Mouse (Mus musculus) heart, postnatal 36 days (tissue): Measurements from ENCODE around the gene Mrpl24. TPM values are rescaled to one million over a fixed set of nuclear protein-coding genes. Genes with fewer than 3 reads are reported as not detected.
"Not testable (repeated sequence)": the region's sequence is repeated elsewhere in the genome, so short reads cannot be mapped to it uniquely, and the experiment has no call there.

Source experiments
- DNase-seq, 2 experiments: peaks; one replicate each; pipeline ENCODE4 v3.0.0; 2021 to 2022
- intact Hi-C: fragments of 180-260 bp; cut with DNase I; formaldehyde crosslinking; loops from one replicate; pipeline ENCODE4 v1.15.1; 2025
- total RNA-seq, 2 experiments: library from RNA; stranded (reverse); gene quantifications; 2 replicates each; pipeline ENCODE4 v1.2.3; 2021

The Mrpl24 gene
- 10 to 100 TPM; 69.5 to 75.1 TPM for total RNA-seq

DNA sequence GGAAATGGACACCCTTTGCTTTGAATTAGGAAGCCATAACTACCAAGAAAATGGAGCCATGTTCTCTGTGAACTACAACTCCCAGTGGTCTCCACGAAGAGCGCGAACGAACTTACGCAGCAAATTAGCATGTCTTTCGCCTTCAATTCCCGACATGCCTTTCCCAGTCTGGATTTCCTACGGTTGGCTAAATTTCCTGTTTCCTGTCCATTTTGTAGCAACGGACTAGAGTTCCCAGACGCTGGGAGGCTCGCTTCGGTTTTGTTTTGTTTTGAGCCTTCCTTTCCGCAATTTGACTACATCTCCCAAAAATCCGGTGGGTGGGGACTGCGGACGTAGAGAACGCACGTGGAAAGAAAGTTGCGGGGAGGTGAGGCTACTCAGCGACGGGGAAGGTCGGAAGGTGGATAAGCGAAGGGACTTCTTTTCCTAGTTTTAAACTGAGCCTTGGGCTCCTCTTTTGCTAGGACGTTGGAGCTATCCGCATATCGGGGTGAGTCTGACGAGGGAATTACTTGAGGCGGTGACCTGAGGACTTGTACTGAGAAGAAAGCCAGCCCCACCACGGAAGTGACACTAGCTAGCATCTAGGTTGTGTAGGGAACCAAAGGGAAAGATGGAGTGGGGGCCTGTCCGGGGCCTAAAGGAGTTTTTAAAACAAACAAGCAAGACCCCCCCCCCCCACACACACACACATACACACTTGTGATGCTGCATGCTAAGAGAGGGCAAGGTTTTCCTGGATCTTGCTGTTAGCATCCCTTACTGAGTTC is at the start of gene Mrpl24:
Mrpl24 (plus strand) TSS at position 171 of the 773 bp plus-strand sequence.
- peak; percentile 70 to 74 for DNase-seq
- intact Hi-C loops = loop anchor here (1.0 kb wide), 1 partner anchor 34 kb away; the partner anchor contains the start of gene Prcc

GRCm38 (mm10) chr3:87877730-87878129 is 41.6 kb upstream of the Mrpl24 start:
- intact Hi-C loops = no loop called here
- no peak for DNase-seq

- intact Hi-C loops = no loop called here
- no peak for DNase-seq
Observed at GRCm38 (mm10) chr3:87884291-87884690, 35.0 kb upstream of the Mrpl24 start.

DNA sequence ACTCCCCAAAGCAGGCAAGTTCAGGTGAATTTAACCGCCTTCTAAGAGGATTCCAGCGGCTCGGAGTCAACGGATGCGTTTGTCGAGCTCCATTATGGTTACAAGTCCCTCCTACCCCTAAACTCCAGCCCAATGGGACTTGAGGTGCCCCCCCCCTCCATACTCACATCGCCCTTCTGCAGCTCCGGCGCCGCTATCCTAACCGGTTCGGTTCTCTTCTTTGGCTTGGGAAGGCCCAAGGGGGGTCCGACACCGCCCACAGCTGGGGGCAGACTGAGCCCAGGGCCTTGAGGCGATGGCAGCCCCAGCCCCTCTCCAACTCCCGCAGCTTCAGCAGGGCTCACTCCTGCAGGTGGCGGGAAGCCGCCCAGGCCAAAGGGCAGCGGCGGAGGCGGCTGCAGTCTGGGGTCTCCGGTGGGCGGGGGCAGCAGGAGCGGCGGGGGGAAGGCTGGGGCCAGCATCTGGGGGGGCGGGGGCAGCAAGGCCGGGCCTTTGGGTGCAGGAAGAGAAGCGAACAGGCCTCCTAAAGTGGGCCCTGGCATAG is 34.5 kb upstream of the Mrpl24 start:
- DNase-seq = peak in 1 of 2 experiments; percentile 24
- intact Hi-C loops = loop anchor here (1.0 kb wide), 1 partner anchor 35 kb away; the partner anchor contains the start of gene Mrpl24

DNA sequence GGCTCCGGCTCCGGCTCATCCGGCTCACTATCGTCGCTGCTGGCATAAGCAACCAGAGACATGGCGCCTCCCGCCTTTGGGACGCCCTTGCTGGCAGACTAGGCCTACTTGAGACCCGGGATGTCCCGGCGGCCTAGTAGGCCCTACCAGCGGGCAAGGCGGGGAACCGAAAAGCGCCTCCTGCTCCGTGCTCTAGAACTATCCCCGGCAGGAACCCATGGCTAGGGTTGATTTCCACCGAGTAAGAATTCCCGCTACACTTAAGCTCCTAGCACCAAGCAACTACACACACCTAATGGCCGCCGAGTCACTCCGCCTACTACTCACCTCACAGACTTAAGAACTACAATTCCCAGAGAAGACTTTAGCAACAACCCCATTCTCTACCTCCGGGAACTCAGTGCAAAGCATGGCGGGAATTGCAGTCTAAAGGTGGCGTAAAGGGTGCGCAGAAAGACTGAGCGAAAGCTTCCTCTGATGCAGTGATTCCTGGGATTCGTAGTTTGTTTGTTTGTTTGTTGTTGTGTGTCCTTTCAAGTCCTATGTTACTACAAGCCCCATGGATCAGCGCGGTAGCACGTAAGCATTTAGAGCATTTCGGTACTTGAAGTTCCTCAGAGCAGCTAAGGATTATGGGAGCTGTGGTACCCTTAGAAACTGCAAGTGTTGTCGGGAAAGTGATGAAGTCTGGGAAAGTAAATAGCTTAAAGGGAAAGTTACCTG is 33.9 kb upstream of the Mrpl24 start, which contains the start of gene Prcc:
Prcc (minus strand) TSS at position 328 of the 723 bp plus-strand sequence.
- DNase-seq = peak; percentile 83 to 87
- intact Hi-C loops = loop anchor here (1.0 to 2.0 kb wide), 3 partner anchors 20 to 45 kb away; partner anchors contain the start of genes Isg20l2, Mrpl24 and Rrnad1

DNA sequence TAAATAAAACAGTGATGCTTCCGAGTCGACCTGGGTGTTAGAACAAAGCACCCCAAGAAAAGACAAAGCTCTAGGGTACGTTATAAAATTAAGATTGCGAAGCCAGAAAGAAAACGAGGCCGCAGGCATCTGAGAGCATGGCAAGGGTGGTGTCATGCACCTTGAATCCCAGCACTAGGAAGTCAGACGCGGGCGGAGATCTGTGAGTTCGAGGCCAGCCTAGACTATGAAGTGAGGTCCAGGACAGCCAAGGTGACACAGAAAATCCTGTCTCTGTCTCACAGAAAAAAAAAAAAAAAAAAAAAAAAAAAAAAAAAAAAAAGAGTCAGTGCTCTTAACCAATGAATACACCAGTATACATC is 33.3 kb upstream of the Mrpl24 start:
- intact Hi-C loops = loop anchor here (1.0 to 2.0 kb wide), 2 partner anchors 19 to 45 kb away; partner anchors contain the start of genes Isg20l2 and Rrnad1
- no peak for DNase-seq

DNA sequence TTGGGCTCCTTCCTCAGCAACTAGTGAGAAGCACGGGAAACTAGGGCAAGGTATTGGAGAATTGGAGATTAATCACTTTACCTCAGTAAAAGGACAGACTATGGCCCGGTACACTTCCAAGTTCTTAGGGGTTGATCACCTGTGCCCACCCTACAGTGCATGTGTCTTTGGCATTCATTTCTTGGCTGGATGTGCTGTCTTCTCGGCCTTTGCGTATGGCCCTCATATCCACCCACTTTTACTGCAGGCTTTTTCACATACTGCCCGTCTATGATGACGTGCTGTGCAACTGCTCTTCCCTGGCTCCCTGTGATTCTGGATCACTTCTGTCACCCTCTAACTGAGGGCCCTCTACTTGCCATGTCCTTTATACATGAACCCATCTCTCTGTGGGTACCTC is 32.9 kb upstream of the Mrpl24 start:
- intact Hi-C loops = loop anchor here (1.0 to 2.0 kb wide), 2 partner anchors 19 to 44 kb away; partner anchors contain the start of genes Isg20l2 and Rrnad1
- no peak for DNase-seq

DNA sequence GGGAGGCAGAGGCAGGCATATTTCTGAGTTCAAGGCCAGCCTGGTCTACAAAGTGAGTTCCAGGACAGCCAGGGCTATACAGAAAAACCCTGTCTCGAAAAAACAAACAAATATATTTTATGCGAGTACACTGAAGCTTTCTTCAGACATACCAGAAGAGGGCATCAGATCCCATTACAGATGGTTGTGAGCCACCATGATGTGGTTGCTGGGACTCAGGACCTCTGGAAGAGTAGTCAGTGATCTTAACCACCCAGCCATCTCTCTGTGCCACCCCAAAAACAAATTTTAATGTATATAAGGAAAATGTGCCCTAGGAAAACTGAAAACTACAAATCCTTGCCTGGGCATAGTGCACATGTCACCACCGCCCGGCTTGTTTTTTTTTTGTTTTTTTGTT is 31.9 kb upstream of the Mrpl24 start:
- not testable (repeated sequence) for DNase-seq
- intact Hi-C loops = loop anchor here (2.0 kb wide), 1 partner anchor 43 kb away; the partner anchor contains the start of genes Isg20l2 and Rrnad1

GRCm38 (mm10) chr3:87891481-87891880 is 27.8 kb upstream of the Mrpl24 start:
- intact Hi-C loops = no loop called here

DNA sequence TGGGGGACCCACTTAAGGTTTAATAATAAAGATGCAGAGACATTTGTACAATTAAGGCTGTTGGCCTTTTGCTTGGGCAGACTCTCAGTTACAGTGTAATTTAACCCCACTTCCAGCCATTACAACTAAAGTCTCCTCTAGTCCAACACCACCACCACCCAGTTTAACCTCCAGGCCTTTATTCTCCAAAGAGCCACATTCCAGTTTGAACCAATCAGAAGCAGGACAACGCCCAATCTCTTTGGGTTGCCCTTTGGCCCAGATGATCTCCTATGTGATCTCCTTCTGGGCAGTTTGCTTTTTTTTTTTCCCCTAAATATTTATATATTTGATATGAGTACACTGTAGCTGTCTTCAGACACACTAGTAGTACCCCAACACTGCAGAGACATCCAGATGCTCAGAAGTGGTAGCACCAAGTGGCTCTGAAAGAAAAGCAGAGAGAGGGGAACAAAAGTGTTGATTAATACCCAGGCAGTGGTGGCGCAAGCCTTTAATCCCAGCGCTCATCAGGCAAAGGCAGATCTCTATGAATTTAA is 25.9 kb upstream of the Mrpl24 start:
- intact Hi-C loops = no loop called here
- DNase-seq = no peak

More at GRCm38 (mm10) chr3:87891481-87891880, 27.8 kb upstream of the Mrpl24 start:
- DNase-seq = no peak

- intact Hi-C loops = no loop called here
- DNase-seq = no peak
Observed at GRCm38 (mm10) chr3:87899266-87899665, 20.0 kb upstream of the Mrpl24 start.

- no peak for DNase-seq
- intact Hi-C loops = no loop called here
Observed at GRCm38 (mm10) chr3:87899776-87900175, 19.5 kb upstream of the Mrpl24 start.

GRCm38 (mm10) chr3:87901036-87901624 is 18.2 kb upstream of the Mrpl24 start:
- intact Hi-C loops = no loop called here
- no peak for DNase-seq

DNA sequence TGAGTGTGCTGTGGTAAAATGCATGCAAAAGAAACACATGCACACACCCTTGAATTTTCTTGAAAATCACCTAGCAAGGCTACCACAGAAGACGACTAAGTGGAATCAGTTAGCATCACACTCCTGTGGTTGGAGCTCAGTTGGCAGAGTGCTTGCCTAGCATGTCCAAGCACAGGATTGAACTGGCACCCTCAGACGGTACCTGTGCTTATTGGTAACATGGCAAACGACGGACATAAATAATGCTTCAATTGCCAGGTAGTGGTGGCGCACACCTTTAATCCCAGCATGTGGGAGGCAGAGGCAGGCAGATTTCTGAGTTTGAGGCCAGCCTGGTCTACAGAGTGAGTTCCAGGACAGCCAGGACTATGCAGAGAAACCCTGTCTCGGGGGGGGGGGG is 17.3 kb upstream of the Mrpl24 start:
- DNase-seq, intact Hi-C loops: not testable (repeated sequence)

DNA sequence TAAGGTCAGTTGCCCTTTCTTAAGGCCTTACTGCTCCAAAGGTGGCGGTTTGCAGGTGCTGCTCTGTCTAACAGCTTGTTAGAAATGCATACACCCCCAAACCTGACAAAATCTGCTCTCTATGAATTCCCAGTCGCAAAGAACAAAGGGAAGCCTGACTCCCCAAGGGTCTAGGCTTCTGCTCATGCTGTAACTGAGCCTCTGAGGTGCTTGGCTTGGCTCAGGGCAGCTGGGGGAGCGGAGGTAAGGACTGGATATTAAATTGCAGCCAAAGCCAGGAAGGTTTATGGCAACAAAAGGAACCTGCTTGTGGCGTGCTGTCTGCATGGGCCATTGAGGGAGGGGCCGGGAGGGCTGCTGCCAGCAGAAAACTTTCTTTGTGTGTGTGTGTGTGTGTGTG is 15.5 kb upstream of the Mrpl24 start:
- DNase-seq = no peak
- intact Hi-C loops = no loop called here

- DNase-seq = peak; percentile 89 to 93
- intact Hi-C loops = loop anchor here (1.0 kb wide), 1 partner anchor 20 kb away; no protein-coding TSS in a partner anchor
Observed at GRCm38 (mm10) chr3:87905880-87906485, 13.3 kb upstream of the Mrpl24 start, which contains the start of gene Hdgf. Gene Hdgf, plus strand, starts transcription at chr3:87906321.

GRCm38 (mm10) chr3:87906601-87906980 is 12.7 kb upstream of the Mrpl24 start:
- peak; percentile 65 to 82 for DNase-seq
- intact Hi-C loops = no loop called here

DNA sequence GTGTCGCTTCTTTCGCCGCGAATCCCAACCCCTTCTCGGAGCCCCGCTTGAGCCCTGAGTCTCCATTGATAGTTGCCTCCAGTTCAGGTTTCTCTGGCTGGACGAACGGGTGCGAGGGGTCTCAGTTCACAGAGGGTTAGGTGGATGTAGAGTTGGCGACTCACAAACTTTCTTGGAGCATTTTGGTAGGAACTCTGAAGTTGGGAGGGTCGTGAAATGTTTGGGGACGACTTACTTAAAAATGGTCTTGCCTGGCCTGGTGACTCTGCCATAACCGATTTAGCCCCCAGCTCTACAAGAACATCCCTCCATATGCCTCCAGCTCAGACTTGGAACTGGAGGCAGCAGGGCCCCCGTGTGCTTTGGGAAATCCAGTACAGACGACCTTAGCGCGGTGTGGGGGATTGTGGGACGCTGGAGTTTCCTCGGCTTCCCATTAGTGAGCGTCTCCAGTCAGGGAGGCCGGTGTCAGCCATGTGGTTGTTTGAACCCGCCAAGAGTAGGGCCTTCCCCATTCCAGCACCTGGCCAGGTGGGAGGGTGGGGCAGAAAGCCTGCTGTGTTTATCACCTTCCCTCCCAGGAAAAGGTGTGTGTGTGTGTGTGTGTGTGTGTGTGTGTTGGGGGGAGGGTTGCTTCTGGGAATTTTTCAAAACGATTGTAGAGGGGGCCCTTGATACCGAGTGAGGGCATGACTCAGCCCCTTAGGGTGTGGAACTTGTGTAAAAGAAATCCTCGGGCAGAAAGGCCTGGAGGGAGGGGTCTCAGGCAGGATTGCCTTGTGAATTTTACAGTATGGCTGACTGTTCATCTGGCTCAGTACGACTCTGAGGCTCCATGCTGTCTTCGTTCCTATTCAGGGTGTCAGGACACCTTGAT is 12.1 kb upstream of the Mrpl24 start:
- intact Hi-C loops = no loop called here
- DNase-seq = peak in 1 of 2 experiments; percentile 33

GRCm38 (mm10) chr3:87907906-87908305 is 11.4 kb upstream of the Mrpl24 start:
- no peak for DNase-seq
- intact Hi-C loops = no loop called here
